Mouse (Mus musculus) liver, adult 2 months (tissue): ENCODE data around the gene Umad1. TPM values are rescaled to one million over a fixed set of nuclear protein-coding genes. Genes with fewer than 3 reads are reported as not detected.

Experiments
- DNase-seq: peaks from one replicate; pipeline ENCODE4 v3.0.0-alpha.2; 2011; ENCODE audit warnings: low read depth, low spot score; ENCODE audit errors: extremely low read depth
- H3K27ac ChIP-seq: fragments of 200-500 bp; replicated peaks from 2 replicates; pipeline ENCODE4 v1.5.1; 2012; ENCODE audit warnings: low read depth, mild to moderate bottlenecking, control low read depth, inconsistent platforms, low read length; ENCODE audit not compliant: insufficient read depth
- H3K27me3 ChIP-seq: fragments of 200-500 bp; 2 replicates; pipeline ENCODE4 v1.6.1; 2012; ENCODE audit warnings: mild to moderate bottlenecking, moderate library complexity, low read length, inconsistent platforms; ENCODE audit not compliant: control insufficient read depth, insufficient read depth
- H3K36me3 ChIP-seq: fragments of 200-500 bp; 2 replicates; pipeline ENCODE4 v1.6.1; 2012; ENCODE audit warnings: low read length, inconsistent platforms; ENCODE audit not compliant: control insufficient read depth, insufficient read depth
- H3K4me1 ChIP-seq: fragments of 200-500 bp; 2 replicates; pipeline ENCODE4 v1.6.1; 2011; ENCODE audit warnings: low read length; ENCODE audit not compliant: control insufficient read depth, insufficient read depth
- H3K4me3 ChIP-seq: fragments of 200-500 bp; 2 replicates; pipeline ENCODE4 v1.5.1; 2011; ENCODE audit warnings: low read depth, mild to moderate bottlenecking, control low read depth, low read length, moderate library complexity; ENCODE audit not compliant: insufficient read depth
- H3K79me2 ChIP-seq: fragments of 200-500 bp; 2 replicates; pipeline ENCODE4 v1.6.1; 2012; ENCODE audit warnings: inconsistent platforms, mild to moderate bottlenecking, low read length, moderate library complexity; ENCODE audit not compliant: control insufficient read depth, insufficient read depth
- H3K9ac ChIP-seq: fragments of 200-500 bp; 2 replicates; pipeline ENCODE4 v1.6.1; 2012; ENCODE audit warnings: low read depth, mild to moderate bottlenecking, control low read depth, inconsistent platforms, low read length
- CTCF ChIP-seq: fragments of 200-500 bp; IDR thresholded peaks from 2 replicates; pipeline ENCODE4 v1.5.1; 2011; ENCODE audit warnings: low read depth, low read length, control low read depth
- POLR2A ChIP-seq: fragments of 200-500 bp; IDR thresholded peaks from 2 replicates; pipeline ENCODE4 v1.6.1; 2011; ENCODE audit warnings: low read length, control low read depth; ENCODE audit not compliant: insufficient read depth; ENCODE audit errors: extremely low read depth
- WGBS: fragments of 180-500 bp; shearing (Covaris S2); methylation state at CpG from one replicate; pipeline ENCODE4 v1.1.7; 2018; 5-methylcytosine and 5-hydroxymethylcytosine counted together
- polyA plus RNA-seq: library from polyadenylated mRNA; depleted of rRNA; stranded (reverse); fragments of >200 nt; gene quantifications from 2 replicates; pipeline ENCODE4 v1.2.3, GENCODE M21; 2012
- total RNA-seq: library from RNA; depleted of rRNA; stranded (reverse); fragments of >200 nt; gene quantifications from 2 replicates; pipeline ENCODE4 v1.2.3, GENCODE M21; 2014

Umad1 gene
- total and polyA plus RNA-seq, 2 experiments: 15.0 to 17.0 TPM

GRCm38 (mm10) chr6:8333380-8333779 is 74.3 kb downstream of the Umad1 start:
- no peak for TF ChIP-seq POLR2A

DNA sequence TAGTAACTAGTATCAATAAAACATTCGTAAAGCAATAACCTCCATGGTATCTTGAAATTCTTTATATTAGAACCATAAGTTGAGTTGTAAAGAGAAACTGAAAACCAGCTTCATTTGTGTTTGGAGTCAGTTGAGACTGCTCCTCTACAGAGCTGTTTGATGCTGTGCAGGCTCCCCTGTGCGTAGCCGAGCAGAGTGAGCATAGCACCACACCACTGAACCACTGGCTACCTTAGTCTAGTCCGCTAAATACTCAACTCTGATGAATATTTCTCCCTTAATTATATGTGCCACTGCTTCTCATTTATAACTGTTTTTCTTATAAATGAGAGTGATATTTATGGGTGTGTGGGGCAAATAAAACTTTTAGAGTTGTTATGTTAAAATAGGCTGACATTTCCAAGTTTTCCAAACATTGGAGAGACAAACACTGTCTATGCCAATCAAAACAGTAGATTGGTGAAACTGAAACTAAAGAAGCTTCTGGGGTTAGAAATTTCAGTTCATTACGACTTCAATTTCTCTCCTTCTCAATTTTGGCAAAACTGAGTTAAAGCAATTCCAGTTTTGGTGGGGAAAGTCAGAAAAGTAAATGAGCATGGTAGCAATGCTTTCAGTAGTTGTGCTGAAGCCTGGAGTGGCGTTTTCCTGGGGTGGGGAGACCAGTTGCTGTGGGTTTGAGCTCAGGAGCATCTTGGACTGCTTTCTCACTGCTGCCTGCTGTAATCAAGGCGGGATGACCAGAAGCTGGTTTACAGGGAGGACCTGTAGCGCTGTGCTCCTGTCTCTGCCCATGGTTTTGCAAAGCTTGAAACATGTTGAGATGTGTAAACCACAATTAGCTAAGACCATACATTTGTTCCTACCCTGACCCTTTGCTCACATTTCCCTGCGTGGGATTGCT is 77.7 kb downstream of the Umad1 start:
- Histone ChIP-seq H3K27ac (peak overlapping the region; percentile 59), H3K4me1 (peaks cover 5% of the 10 kb centered on the region), H3K36me3 (no peaks in the 10 kb centered on the region), H3K27me3 (no peaks in the 10 kb centered on the region), H3K9ac (peak overlapping the region; percentile 60), H3K4me3 (peak overlapping the region; percentile 58), H3K79me2 (no peaks in the 10 kb centered on the region; the same call in 1 of the 2 replicates)
- 45% methylated on average over 9 of the region's 9 CpGs for WGBS
- DNase-seq: peak; percentile 64
- no peak for TF ChIP-seq POLR2A
- TF ChIP-seq CTCF: no peak

More at GRCm38 (mm10) chr6:8333380-8333779, 74.3 kb downstream of the Umad1 start:
- 100% methylated on average over 1 of the region's 1 CpGs for WGBS
- Histone ChIP-seq H3K9ac (no peak overlapping the region), H3K4me1 (peaks cover 5% of the 10 kb centered on the region), H3K36me3 (no peaks in the 10 kb centered on the region), H3K79me2 (no peaks in the 10 kb centered on the region; the same call in 1 of the 2 replicates), H3K27me3 (no peaks in the 10 kb centered on the region), H3K4me3 (no peak overlapping the region), H3K27ac (no peak overlapping the region)
- DNase-seq: no peak

DNA sequence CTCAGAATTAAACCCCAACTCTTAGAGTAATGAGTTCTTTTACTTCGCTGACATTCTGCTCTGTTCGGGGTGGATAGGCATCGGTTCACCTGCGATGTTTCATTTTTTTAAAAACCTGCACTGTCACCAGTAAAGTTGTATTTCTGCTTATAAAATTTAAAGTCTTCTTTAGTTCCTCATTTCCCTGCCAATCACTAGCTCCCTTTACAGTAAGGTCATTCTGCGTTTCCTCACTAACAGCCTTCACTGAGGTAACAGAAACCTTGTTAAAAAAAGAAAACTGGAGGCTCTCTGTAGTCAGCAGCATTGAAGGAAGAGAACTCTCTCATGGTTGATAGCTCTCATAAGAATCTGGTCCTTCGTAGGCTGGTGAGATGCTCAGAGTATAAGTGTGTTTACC is 80.4 kb downstream of the Umad1 start:
- no peak for DNase-seq
- H3K27me3 ChIP-seq: no peaks in the 10 kb centered on the region
- no peaks in the 10 kb centered on the region for H3K36me3 ChIP-seq
- no peaks in the 10 kb centered on the region for H3K79me2 ChIP-seq
- TF ChIP-seq POLR2A: no peak
- no peak for TF ChIP-seq CTCF
- no peak overlapping the region for H3K9ac ChIP-seq
- H3K4me3 ChIP-seq: no peak overlapping the region
- peaks cover 5% of the 10 kb centered on the region for H3K4me1 ChIP-seq
- WGBS: 95% methylated on average over 6 of the region's 6 CpGs
- H3K27ac ChIP-seq: no peak overlapping the region

DNA sequence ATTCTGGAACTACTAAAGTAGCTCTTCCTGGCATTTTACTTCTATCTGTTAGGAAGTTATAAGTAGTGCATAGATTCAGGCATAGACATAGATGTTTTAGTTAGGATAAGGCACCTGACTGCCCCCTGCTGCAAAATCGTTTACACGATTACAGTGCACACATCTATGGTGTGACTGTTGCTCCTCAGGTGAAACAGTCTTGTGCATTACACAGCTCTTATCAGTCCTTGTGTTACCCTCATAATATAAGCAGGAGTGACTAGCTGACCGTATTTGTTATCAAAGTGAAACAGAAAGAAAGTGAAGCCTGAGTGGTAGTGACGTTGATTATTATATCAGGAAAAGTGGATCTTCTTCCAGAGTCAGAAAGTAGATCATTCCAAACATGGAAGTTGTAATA is 84.2 kb downstream of the Umad1 start:
- Histone ChIP-seq H3K27me3 (no peaks in the 10 kb centered on the region), H3K4me3 (no peak overlapping the region), H3K36me3 (no peaks in the 10 kb centered on the region), H3K27ac (no peak overlapping the region), H3K79me2 (no peaks in the 10 kb centered on the region), H3K9ac (no peak overlapping the region), H3K4me1 (peaks cover 2% of the 10 kb centered on the region; the same call in 1 of the 2 replicates)
- 82% methylated on average over 4 of the region's 4 CpGs for WGBS
- no peak for TF ChIP-seq CTCF
- TF ChIP-seq POLR2A: no peak
- no peak for DNase-seq

DNA sequence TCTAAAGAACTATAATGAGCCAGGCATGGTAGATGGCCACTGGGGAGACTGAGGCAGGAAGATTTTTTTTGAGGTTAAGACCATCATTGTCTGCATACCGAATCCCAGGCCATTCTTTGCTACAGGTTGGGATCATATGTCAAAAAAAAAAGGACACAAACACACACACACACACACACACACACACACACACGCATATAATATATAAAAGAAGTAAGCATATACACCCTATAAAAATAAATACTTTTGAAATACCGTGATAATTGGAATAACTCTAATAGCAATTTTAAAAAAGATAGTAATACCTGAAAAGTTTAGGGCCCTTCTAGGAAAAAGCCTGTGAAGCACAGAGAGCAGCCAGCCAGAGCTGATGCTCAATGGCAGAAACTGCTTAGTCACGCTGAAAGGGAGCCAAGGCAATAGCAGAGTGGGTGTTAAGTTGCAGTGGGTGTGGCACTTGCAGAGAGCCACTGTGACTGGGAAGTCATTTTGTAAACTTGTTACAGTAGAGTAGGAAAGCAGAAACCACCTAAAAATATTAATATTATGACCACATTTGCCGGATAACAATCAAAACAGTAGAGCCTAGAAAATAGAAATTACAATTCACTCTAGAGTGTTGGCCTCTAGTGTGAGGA is 86.2 kb downstream of the Umad1 start:
- Histone ChIP-seq H3K4me3 (no peak overlapping the region), H3K36me3 (no peaks in the 10 kb centered on the region), H3K27me3 (no peaks in the 10 kb centered on the region), H3K4me1 (peaks cover 2% of the 10 kb centered on the region; the same call in 1 of the 2 replicates), H3K9ac (no peak overlapping the region), H3K27ac (no peak overlapping the region), H3K79me2 (no peaks in the 10 kb centered on the region)
- peak; percentile 53 for DNase-seq
- TF ChIP-seq POLR2A (no peak), CTCF (no peak)
- 70% methylated on average over 5 of the region's 5 CpGs for WGBS

DNA sequence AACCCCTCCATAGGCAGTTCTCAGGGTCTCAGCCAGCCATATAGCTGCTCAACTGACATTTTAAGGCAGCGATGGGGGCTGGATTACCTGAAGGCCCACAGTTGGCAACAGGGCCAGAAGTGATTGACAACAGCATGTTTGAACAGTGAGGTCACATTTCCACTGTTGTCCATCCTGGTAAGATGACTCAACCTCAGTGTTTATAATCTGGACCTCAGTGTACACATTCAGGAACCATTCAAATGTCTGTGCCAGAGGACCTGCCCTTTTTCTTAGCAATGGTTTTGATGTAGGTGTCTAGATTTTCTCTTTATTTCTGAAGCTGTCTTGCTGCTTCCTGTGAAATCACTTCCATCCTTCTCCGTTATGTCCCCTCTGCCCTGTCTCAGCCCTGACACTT is 88.1 kb downstream of the Umad1 start:
- DNase-seq: peak; percentile 76
- TF ChIP-seq CTCF: no peak
- no peak for TF ChIP-seq POLR2A
- H3K36me3 ChIP-seq: no peaks in the 10 kb centered on the region
- H3K27ac ChIP-seq: no peak overlapping the region
- H3K27me3 ChIP-seq: no peaks in the 10 kb centered on the region
- H3K4me1 ChIP-seq: peaks cover 2% of the 10 kb centered on the region; the same call in 1 of the 2 replicates
- 46% methylated on average over 2 of the region's 2 CpGs for WGBS
- no peaks in the 10 kb centered on the region for H3K79me2 ChIP-seq
- no peak overlapping the region for H3K4me3 ChIP-seq
- no peak overlapping the region for H3K9ac ChIP-seq
